Mouse (Mus musculus): ENCODE results near the gene Dhx16.

Dhx16 gene

GRCm38 (mm10) chr17:35860831-35861197, 18.8 kb upstream of the Dhx16 start:
- DNase-seq: no peak

- DNase-seq: peak; percentile 75 to 83
Observed at GRCm38 (mm10) chr17:35861198-35861857, 18.3 kb upstream of the Dhx16 start, which contains the start of gene Nrm. TSS of gene Nrm (plus strand) at chr17:35861318.

- no peak for DNase-seq
Observed at GRCm38 (mm10) chr17:35864832-35865353, 14.7 kb upstream of the Dhx16 start.

GRCm38 (mm10) chr17:35865481-35866280, 13.9 kb upstream of the Dhx16 start, which contains the start of gene Ppp1r18:
TSS of gene Ppp1r18 (plus strand) at chr17:35865593.
- peak; percentile 68 to 70 for DNase-seq

- peak; percentile 72 to 81 for DNase-seq
Observed at GRCm38 (mm10) chr17:35866281-35866831, 13.3 kb upstream of the Dhx16 start.

- DNase-seq: peak; percentile 50 to 77
Observed at GRCm38 (mm10) chr17:35866911-35867890, 12.4 kb upstream of the Dhx16 start.

- peak; percentile 59 to 70 for DNase-seq
Observed at GRCm38 (mm10) chr17:35868165-35868820, 11.3 kb upstream of the Dhx16 start.

GRCm38 (mm10) chr17:35868961-35869345, 10.7 kb upstream of the Dhx16 start:
- no peak for DNase-seq

- peak in 1 of 2 experiments; percentile 38 for DNase-seq
Observed at GRCm38 (mm10) chr17:35869346-35870067, 10.1 kb upstream of the Dhx16 start.

GRCm38 (mm10) chr17:35870151-35870883, 9.3 kb upstream of the Dhx16 start:
- peak; percentile 76 to 82 for DNase-seq

GRCm38 (mm10) chr17:35870884-35871696, 8.5 kb upstream of the Dhx16 start:
- peak in 1 of 2 experiments; percentile 46 for DNase-seq

GRCm38 (mm10) chr17:35873774-35874519, 5.7 kb upstream of the Dhx16 start:
- peak; percentile 74 to 85 for DNase-seq

- no peak for DNase-seq
Observed at GRCm38 (mm10) chr17:35874721-35875120, 4.9 kb upstream of the Dhx16 start.

GRCm38 (mm10) chr17:35882924-35883323, 3.3 kb downstream of the Dhx16 start:
- no peak for DNase-seq

GRCm38 (mm10) chr17:35883777-35884176, 4.2 kb downstream of the Dhx16 start:
- DNase-seq: no peak

- DNase-seq: no peak
Observed at GRCm38 (mm10) chr17:35887725-35888124, 8.1 kb downstream of the Dhx16 start.

- DNase-seq: peak; percentile 89 to 90
Observed at GRCm38 (mm10) chr17:35896781-35897643, 17.4 kb downstream of the Dhx16 start, which contains the start of gene 2310061I04Rik. TSS of gene 2310061I04Rik (minus strand) at chr17:35897431.
